Mouse (Mus musculus) midbrain, postnatal 0 days (tissue): ENCODE data around the gene Ptrh1. TPM values are rescaled to one million over a fixed set of nuclear protein-coding genes. Genes with fewer than 3 reads are reported as not detected.

Experiments
- ATAC-seq: fragments of 200-750 bp; cut with Nextera tagmentation; 2 replicates; pipeline ENCODE4 v1.8.0; 2017; ENCODE audit warnings: moderate number of reproducible peaks, mild to moderate bottlenecking, moderate TSS enrichment, moderate library complexity; ENCODE audit not compliant: low FRiP score
- DNase-seq: peaks from one replicate; pipeline ENCODE4 v3.0.0-alpha.2; 2015; ENCODE audit warnings: low spot score
- H3K27ac ChIP-seq: fragments of 300-500 bp; sonication (generic); 2 replicates; pipeline ENCODE4 v1.5.1; 2014; ENCODE audit warnings: low read depth, mild to moderate bottlenecking, low read length, mixed read lengths
- H3K27me3 ChIP-seq: fragments of 300-500 bp; sonication (generic); 2 replicates; pipeline ENCODE4 v1.6.1; 2014; ENCODE audit warnings: low read length, control low read depth, mixed read lengths; ENCODE audit not compliant: insufficient read depth
- H3K36me3 ChIP-seq: fragments of 300-500 bp; sonication (generic); 2 replicates; pipeline ENCODE4 v1.6.1; 2014; ENCODE audit warnings: low read length, control low read depth, mixed read lengths; ENCODE audit not compliant: insufficient read depth
- H3K4me1 ChIP-seq: fragments of 300-500 bp; sonication (generic); 2 replicates; pipeline ENCODE4 v1.6.1; 2014; ENCODE audit warnings: mild to moderate bottlenecking, control low read depth, antibody characterized with exemption, low read length, mixed read lengths; ENCODE audit not compliant: insufficient read depth
- H3K4me2 ChIP-seq: fragments of 300-500 bp; sonication (generic); 2 replicates; pipeline ENCODE4 v1.6.1; 2014; ENCODE audit warnings: low read depth, mild to moderate bottlenecking, low read length, mixed read lengths; ENCODE audit not compliant: poor library complexity, severe bottlenecking
- H3K4me3 ChIP-seq: fragments of 300-500 bp; sonication (generic); 2 replicates; pipeline ENCODE4 v1.5.1; 2014; ENCODE audit warnings: low read depth, mild to moderate bottlenecking, low read length, moderate library complexity
- H3K9ac ChIP-seq: fragments of 300-500 bp; sonication (generic); replicated peaks from 2 replicates; pipeline ENCODE4 v1.6.1; 2014; ENCODE audit warnings: mild to moderate bottlenecking, low read length, moderate library complexity, mixed read lengths; ENCODE audit not compliant: poor library complexity, severe bottlenecking
- H3K9me3 ChIP-seq: fragments of 300-500 bp; sonication (generic); 2 replicates; pipeline ENCODE4 v1.6.1; 2016; ENCODE audit warnings: low read length, control low read depth
- CTCF ChIP-seq: IDR thresholded peaks from 2 replicates; pipeline ENCODE4 v1.5.1; 2016; ENCODE audit warnings: antibody characterized with exemption, mild to moderate bottlenecking
- whole genome bisulfite sequencing: fragments of 180-500 bp; shearing (Covaris S2); extraction: QIAGEN DNeasy Blood & Tissue Kit; methylation state at CpG from one replicate; pipeline ENCODE4 v1.1.7; 2014; 5-methylcytosine and 5-hydroxymethylcytosine counted together
- polyA plus RNA-seq: library from polyadenylated mRNA; unstranded; fragments of >200 nt; fragmentation: Nextera tagmentation; extraction: Ambion mirVana; gene quantifications from 2 replicates; pipeline ENCODE4 v1.2.1, GENCODE M21; 2015
- total RNA-seq: library from RNA; depleted of rRNA; stranded (reverse); fragments of >200 nt; gene quantifications from 2 replicates; pipeline ENCODE4 v1.2.3, GENCODE M21; 2014

Ptrh1 gene
- total and polyA plus RNA-seq, 2 experiments from 2014 or later: 2.1 to 3.9 TPM

GRCm38 (mm10) chr2:32750199-32750598 lies 25.4 kb upstream of the Ptrh1 start:
- no peak overlapping the region for H3K9ac ChIP-seq
- 72% methylated on average over 7 of the region's 7 CpGs for WGBS
- H3K9me3 ChIP-seq: no peaks in the 10 kb centered on the region
- ATAC-seq (no peak), DNase-seq (no peak)
- no peak overlapping the region for H3K27ac ChIP-seq
- no peaks in the 10 kb centered on the region for H3K27me3 ChIP-seq
- H3K4me2 ChIP-seq: no peak overlapping the region
- TF ChIP-seq CTCF: peak; percentile 27
- peaks cover 69% of the 10 kb centered on the region for H3K36me3 ChIP-seq
- no peak overlapping the region for H3K4me3 ChIP-seq
- 0 out of 2 replicates have a peak, but pooled peaks cover 4% of the 10 kb centered on the region for H3K4me1 ChIP-seq

- 14% methylated on average over 31 of the region's 31 CpGs for WGBS
- H3K4me1 ChIP-seq: 0 out of 2 replicates have a peak, but pooled peaks cover 4% of the 10 kb centered on the region
- H3K27ac ChIP-seq: no peak overlapping the region
- no peak for TF ChIP-seq CTCF
- 0 out of 2 replicates have a peak overlapping the region, but pooled peaks have one; percentile 14 for H3K9ac ChIP-seq
- H3K4me2 ChIP-seq: peak overlapping the region; percentile 16
- peaks cover 60% of the 10 kb centered on the region for H3K36me3 ChIP-seq
- 0 out of 2 replicates have a peak overlapping the region, but pooled peaks have one; percentile 6 for H3K4me3 ChIP-seq
- peak; percentile 56 for ATAC-seq
- H3K27me3 ChIP-seq: no peaks in the 10 kb centered on the region
- peak; percentile 62 for DNase-seq
- no peaks in the 10 kb centered on the region for H3K9me3 ChIP-seq
Measured at GRCm38 (mm10) chr2:32750887-32751664, 24.5 kb upstream of the Ptrh1 start.

GRCm38 (mm10) chr2:32751665-32752033 lies 23.9 kb upstream of the Ptrh1 start:
- 35% methylated on average over 8 of the region's 10 CpGs for WGBS

GRCm38 (mm10) chr2:32752181-32752580 lies 23.4 kb upstream of the Ptrh1 start:
- H3K4me1 ChIP-seq: 0 out of 2 replicates have a peak, but pooled peaks cover 4% of the 10 kb centered on the region
- H3K4me2 ChIP-seq: no peak overlapping the region
- WGBS: 63% methylated on average over 10 of the region's 10 CpGs
- no peaks in the 10 kb centered on the region for H3K9me3 ChIP-seq
- peaks cover 49% of the 10 kb centered on the region for H3K36me3 ChIP-seq
- peak; percentile 60 for TF ChIP-seq CTCF
- no peaks in the 10 kb centered on the region for H3K27me3 ChIP-seq
- no peak overlapping the region for H3K27ac ChIP-seq
- DNase-seq (peak; percentile 35), ATAC-seq (no peak)
- H3K9ac ChIP-seq: no peak overlapping the region
- H3K4me3 ChIP-seq: no peak overlapping the region

More at GRCm38 (mm10) chr2:32751665-32752033, 23.9 kb upstream of the Ptrh1 start:
- H3K4me1 ChIP-seq: 0 out of 2 replicates have a peak, but pooled peaks cover 4% of the 10 kb centered on the region
- no peak overlapping the region for H3K27ac ChIP-seq
- no peak overlapping the region for H3K9ac ChIP-seq
- peak overlapping the region; percentile 16 for H3K4me2 ChIP-seq
- H3K4me3 ChIP-seq: 0 out of 2 replicates have a peak overlapping the region, but pooled peaks have one; percentile 6
- peaks cover 55% of the 10 kb centered on the region for H3K36me3 ChIP-seq
- TF ChIP-seq CTCF: no peak
- H3K9me3 ChIP-seq: no peaks in the 10 kb centered on the region
- no peak for ATAC-seq
- H3K27me3 ChIP-seq: no peaks in the 10 kb centered on the region
- no peak for DNase-seq

- DNase-seq (no peak), ATAC-seq (no peak)
- no peaks in the 10 kb centered on the region for H3K9me3 ChIP-seq
- peaks cover 43% of the 10 kb centered on the region for H3K36me3 ChIP-seq
- no peak overlapping the region for H3K9ac ChIP-seq
- H3K27ac ChIP-seq: no peak overlapping the region
- H3K4me2 ChIP-seq: 0 out of 2 replicates have a peak overlapping the region, but pooled peaks have one; percentile 61
- WGBS: 29% methylated on average over 6 of the region's 6 CpGs
- H3K4me3 ChIP-seq: peak overlapping the region; percentile 75; the same call in 1 of the 2 replicates
- H3K27me3 ChIP-seq: no peaks in the 10 kb centered on the region
- H3K4me1 ChIP-seq: no peaks in the 10 kb centered on the region
- no peak for TF ChIP-seq CTCF
Measured at GRCm38 (mm10) chr2:32756674-32757055, 18.9 kb upstream of the Ptrh1 start.
